Mouse (Mus musculus) cortical plate, adult 2 months (tissue): ENCODE measurements around the gene Tbkbp1.

Source experiments
- CTCF ChIP-seq: fragments of 200-500 bp; IDR thresholded peaks from 2 replicates; pipeline ENCODE4 v1.5.1; 2011; ENCODE audit warnings: mild to moderate bottlenecking, control low read depth, low read length; ENCODE audit not compliant: insufficient read depth; ENCODE audit errors: extremely low read depth
- POLR2A ChIP-seq: fragments of 200-500 bp; IDR thresholded peaks from 2 replicates; pipeline ENCODE4 v1.6.1; 2011; ENCODE audit warnings: mild to moderate bottlenecking, low read length, control low read depth; ENCODE audit not compliant: insufficient read depth; ENCODE audit errors: extremely low read depth

DNA sequence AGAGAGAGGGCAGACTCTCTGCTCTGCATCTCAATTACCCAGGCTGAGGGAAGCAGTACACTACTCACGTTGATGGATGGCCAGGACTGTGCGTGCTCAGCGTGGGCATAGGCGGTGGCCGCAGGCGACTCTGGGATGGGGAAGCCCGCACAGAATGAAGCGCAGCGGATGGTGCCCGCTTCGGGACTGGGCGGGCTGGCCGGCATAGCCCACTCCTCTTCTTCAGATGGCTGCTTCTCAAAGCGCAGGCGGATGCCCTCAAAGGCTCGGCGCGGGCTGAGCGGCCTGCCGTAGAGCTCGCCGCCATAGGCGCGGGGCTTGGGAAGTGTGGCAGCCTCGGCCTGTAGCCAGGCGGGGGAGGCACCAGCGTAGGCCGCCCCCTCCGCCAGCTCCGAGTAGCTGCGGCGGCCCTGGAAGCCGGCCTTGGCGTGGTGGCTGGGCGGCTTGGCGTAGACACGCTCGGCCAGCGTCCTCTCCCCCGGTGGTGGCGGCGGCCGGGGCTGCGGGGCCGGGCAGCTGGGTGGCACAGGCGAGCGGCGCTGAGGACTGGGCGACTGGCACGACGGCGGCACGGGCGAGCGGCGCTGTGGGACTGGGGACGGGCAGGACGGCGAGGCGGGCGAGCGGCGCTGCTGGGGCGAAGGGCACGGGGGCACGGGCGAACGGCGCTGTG lies 12.6 kb downstream of the Tbkbp1 start:
- TF ChIP-seq CTCF: no peak
- no peak for TF ChIP-seq POLR2A
